Mouse (Mus musculus) heart, postnatal 36 days (tissue): ENCODE results near the gene Ppt2. TPM values are rescaled to one million over a fixed set of nuclear protein-coding genes. Genes with fewer than 3 reads are reported as not detected.

Experiments used
- DNase-seq, 2 experiments: peaks; one replicate each; pipeline ENCODE4 v3.0.0; 2021 to 2022
- intact Hi-C: fragments of 180-260 bp; cut with DNase I; formaldehyde crosslinking; loops from one replicate; pipeline ENCODE4 v1.15.1; 2025
- total RNA-seq, 2 experiments: library from RNA; stranded (reverse); gene quantifications; 2 replicates each; pipeline ENCODE4 v1.2.3; 2021

Gene Ppt2
- total RNA-seq, 2 experiments from 2014 or later = 54.4 to 55.5 TPM

DNA sequence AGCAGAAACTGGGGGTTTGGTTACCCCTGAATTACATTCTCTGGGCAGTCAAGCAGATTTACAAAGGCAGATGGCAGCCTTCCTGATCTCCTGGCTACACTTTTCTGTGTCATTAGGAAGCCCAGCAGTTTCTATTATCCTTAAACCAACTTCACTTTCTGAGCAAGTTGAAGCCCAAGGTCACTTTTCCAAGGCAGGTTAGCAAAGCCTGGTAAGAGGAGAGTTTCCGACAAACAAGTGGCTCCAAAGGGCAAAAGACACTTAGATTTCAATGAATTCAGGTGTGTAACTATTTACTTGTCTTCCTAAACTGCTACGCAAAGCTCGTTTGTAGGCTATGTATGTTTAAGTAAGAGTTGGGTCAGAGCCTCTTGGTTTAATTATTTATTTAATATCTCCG, 15.1 kb upstream of the Ppt2 start:
- intact Hi-C loops = loop anchor here (2.0 kb wide), 1 partner anchor 15 kb away; the partner anchor contains the start of genes Ppt2 and Prrt1
- no peak for DNase-seq

GRCm38 (mm10) chr17:34641945-34642344, 13.6 kb upstream of the Ppt2 start:
- DNase-seq = no peak
- intact Hi-C loops = loop anchor here (2.0 kb wide), 1 partner anchor 13 kb away; the partner anchor contains the start of genes Ppt2 and Prrt1

- DNase-seq = peak; percentile 54 to 69
- intact Hi-C loops = no loop called here
Observed at GRCm38 (mm10) chr17:34640778-34641601, 12.7 kb upstream of the Ppt2 start.

DNA sequence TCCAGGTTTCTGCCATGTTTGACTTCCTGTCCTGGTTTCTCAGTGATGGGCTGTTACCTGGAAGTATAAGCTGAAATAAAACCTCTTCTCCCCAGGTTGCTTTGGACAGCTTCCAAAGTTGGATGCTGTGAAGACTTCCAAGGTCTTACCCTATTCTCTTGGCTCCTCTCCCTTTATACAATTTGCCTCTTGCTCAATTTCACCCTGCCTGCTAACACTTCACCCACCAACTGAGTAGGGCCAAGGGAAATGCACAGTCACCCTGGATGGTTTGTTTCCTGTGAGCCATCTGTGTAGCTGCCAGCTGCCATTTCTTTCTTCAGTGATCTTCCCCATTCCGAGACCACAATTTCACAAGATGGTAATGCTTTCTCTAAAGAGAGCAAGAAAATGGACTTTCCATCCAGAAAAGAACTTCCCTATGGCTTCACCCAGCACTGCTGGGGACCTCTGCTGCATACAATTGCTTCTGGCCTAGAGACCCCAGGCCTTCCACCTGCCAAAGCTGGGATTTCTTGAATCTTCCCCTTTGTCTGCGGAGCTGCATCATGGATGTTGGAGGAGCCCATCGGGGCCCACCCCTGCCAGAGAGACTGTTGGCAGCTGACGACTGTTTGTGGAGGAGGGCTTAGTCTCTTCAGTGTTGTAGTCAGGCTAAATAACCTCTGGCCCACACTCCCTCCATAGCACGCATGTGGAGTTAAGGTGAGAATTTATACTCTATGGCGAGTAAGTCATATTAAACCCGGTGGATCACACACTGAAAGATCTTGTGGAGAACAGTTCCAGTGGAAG, 11.3 kb upstream of the Ppt2 start:
- intact Hi-C loops = no loop called here
- peak in 1 of 2 experiments; percentile 3 for DNase-seq

DNA sequence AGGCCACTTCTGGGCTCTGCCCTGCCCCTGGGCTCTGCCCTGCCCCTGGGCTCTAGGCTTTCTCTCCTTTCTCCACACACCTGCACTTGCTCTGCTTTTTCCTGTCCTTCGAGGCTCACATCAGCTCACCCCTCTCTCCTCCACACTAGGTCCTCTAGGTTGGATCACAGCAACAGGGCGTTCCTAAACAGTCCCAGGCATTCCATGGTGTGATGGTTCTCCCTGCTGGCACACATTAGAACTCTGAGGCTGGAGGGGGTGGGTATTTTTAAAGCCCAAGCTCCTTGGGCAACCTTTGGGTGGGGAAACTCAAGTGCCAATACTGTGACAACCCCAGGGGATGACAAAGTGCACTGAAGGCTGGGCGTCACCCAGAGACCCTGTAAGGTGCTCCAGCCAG, 9.1 kb upstream of the Ppt2 start:
- DNase-seq = peak in 1 of 2 experiments; percentile 1
- intact Hi-C loops = no loop called here

DNA sequence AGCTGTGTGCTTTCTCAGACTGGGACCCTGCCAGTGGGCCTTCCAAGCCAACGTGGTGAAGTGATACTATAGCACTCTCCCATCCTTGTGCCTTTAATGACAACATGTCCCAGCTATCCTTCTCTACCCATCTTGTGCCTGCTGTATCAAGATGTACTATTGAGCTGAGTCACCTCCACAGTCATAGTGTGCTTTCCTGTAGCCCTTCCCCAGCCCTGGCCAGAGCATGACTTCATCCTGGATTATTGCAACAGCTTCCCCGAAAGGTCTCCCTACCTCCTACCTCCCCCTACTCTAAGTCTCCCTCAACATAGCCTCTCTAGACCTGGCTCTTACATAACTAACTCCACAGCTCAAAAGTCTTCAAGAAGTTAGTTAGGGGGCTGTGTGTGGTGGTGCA, 7.4 kb upstream of the Ppt2 start:
- DNase-seq = no peak
- intact Hi-C loops = no loop called here

DNA sequence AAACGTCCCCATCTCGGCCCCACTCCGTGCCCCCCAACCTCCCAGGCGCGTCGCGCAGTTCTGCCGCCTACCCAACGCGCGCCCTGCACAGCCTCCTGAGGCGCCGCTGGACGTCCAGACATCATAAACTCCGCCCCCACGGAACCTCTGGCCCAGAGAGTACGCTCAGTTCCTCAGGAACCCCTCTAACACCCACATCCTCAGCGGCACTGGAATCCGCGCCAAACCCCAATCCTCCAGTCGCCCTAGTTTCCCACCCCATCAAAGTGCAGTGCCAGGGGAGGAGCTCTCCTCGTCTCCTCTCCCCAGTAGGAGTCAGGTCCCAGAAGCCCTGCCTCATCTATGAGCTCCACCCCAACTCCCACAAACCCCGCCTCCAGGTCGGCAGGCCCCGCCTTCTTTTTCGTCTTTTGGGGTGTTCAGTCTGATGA, 4.0 kb upstream of the Ppt2 start:
- peak; percentile 80 to 84 for DNase-seq
- intact Hi-C loops = no loop called here

GRCm38 (mm10) chr17:34631647-34632046, 3.3 kb upstream of the Ppt2 start:
- DNase-seq = no peak
- intact Hi-C loops = no loop called here

DNA sequence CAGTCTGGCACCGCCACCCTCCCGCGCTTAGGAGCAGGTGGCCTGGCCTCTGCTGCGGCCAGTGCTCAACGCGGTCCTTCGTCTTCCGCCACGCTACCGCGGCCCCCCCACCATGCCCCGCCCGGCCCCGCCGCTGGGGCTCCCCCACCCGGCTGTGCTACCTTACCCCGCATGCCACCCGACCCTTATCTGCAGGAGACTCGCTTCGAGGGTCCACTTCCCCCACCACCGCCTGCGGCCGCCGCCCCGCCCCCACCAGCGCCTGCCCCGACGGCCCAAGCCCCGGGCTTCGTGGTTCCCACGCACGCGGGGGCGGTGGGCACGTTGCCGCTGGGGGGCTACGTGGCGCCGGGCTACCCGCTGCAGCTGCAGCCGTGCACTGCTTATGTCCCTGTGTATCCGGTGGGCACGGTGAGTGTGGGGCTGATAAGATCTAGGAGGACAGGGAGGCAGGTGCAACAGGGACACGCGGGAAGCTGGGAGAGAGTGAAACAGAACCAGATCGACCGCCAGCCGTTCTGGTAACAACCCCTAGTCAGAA, 2.5 kb upstream of the Ppt2 start:
- intact Hi-C loops = no loop called here
- no peak for DNase-seq

DNA sequence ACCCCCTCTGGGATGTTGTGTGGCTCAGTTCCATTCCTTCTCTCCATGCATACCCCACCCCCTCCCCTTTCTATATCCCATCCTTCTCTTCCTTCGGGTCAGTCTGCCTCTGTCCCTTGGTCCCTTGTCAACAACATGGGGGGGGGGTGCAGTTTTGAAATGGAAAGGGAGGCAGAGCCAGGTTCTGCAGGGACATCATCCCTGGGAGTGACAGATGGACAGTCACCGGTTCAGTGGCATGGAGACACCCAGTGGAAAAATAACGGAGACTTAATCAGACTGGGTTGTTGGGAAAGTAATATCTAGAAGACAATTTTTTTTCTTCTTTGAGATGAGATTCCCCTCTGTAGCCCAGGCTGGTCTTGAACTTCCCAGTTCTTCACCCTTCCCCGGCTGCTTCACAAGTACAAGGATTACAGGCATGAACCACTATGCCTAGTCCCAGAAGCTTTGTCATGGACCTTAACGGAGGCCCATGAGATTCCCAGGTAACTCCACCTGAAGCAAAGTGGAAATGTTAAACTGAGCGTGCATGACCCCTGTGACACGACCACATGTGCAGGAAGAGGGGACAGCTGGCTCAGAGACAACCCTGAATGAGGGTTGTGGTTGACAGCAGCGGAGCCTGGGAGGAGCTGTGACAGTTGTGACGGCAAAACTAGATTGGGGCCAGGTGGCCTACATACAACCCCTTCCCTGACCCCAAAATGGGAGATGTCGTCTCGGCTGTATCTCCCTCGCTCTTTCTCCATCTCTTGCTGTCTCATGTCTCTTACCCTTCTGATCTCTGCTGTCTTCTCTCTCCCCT, 1.7 kb upstream of the Ppt2 start:
- DNase-seq = no peak
- intact Hi-C loops = loop anchor here (2.0 kb wide), 1 partner anchor 13 kb away; no protein-coding TSS in a partner anchor

- peak in 1 of 2 experiments; percentile 29 for DNase-seq
- intact Hi-C loops = loop anchor here (2.0 kb wide), 1 partner anchor 14 kb away; no protein-coding TSS in a partner anchor
Observed at GRCm38 (mm10) chr17:34629221-34629751, 976 bp upstream of the Ppt2 start, which contains the start of gene Prrt1. Gene Prrt1, plus strand, starts transcription at chr17:34629533.

DNA sequence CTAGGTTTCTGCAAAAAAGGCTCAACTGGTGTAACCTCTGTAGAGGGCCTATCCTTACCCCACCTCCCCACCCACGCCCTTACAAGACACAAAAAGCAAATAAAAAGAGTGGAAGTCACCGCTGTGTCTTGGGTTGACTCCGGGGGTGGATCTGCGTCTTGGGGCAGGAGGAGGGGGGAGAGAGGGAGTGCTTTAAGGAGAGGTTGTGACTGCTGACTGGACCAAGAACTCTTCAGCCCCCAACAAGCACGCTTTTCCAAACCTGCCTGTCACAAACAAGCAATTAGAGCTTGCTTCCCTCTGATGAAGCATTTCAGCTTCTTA, 296 bp upstream of the Ppt2 start:
- intact Hi-C loops = loop anchor here (2.0 kb wide), 1 partner anchor 14 kb away; no protein-coding TSS in a partner anchor
- DNase-seq = no peak

DNA sequence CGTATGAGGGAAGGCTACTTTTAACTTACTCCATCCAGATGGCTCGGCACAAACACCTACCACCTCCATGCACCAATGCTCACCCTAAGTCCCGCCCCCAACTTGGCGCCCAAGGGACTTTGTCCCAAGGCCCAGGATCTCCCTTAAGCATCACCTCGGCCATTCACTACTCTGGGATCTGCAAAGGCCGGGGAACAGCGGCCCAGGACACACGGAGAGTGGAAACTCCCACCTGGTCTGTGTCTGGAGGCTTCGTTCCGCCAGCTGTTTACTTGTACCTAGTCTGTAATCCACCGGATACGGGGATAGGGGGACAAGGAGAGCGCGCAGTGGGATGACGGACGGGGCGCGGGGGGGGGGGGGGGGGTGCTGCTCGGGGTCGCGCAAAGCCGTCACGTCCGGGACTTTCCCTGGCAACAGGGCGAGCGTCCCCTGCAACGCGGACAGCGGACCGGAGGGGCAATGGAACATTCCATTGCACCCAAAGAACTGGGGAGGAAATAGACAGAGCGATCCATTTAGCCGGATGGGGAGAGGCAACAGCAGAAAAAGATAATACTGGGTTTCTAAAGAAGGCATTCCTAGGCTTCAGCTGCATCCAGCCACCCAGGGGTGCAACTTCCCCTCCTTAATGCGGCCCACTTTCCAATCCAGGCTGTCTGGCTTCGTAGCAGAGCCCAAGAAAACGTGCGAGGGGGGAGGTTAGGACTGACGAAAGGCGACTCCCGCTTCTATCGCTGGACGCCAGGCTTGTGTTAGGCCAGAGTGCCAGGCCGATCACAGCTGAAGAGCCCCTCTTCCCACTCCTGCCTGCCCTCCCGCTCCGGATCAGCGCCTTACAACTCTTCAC, 992 bp downstream of the Ppt2 start:
- DNase-seq = peak; percentile 85 to 86
- intact Hi-C loops = loop anchor here (1.0 kb wide), 1 partner anchor 21 kb away; no protein-coding TSS in a partner anchor

- intact Hi-C loops = loop anchor here (1.0 kb wide), 1 partner anchor 20 kb away; no protein-coding TSS in a partner anchor
- no peak for DNase-seq
Observed at GRCm38 (mm10) chr17:34626773-34627092, 1.6 kb downstream of the Ppt2 start.

GRCm38 (mm10) chr17:34626062-34626772, 2.1 kb downstream of the Ppt2 start:
- DNase-seq = no peak

DNA sequence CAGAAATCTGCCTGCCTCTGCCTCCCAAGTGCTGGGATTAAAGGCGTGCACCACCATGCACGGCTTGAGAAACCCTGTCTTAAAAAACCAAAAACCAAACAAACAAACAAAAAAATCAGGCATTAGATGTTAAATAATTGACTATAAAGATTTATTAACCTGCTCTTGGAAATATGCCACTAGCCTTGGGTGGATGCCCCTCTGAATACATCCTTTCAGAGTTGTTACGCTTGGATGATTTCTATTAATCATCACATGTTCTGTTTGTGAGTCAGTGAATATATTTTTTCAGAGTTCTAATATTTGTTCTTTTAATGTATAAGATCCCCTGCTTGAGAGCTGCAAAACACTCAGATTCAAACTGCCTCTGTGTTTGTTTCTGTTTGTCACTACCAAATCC, 3.3 kb downstream of the Ppt2 start:
- intact Hi-C loops = no loop called here
- no peak for DNase-seq

More at GRCm38 (mm10) chr17:34626062-34626772, 2.1 kb downstream of the Ppt2 start:
- intact Hi-C loops = no loop called here

GRCm38 (mm10) chr17:34623161-34623560, 5.1 kb downstream of the Ppt2 start:
- intact Hi-C loops = no loop called here
- no peak for DNase-seq

DNA sequence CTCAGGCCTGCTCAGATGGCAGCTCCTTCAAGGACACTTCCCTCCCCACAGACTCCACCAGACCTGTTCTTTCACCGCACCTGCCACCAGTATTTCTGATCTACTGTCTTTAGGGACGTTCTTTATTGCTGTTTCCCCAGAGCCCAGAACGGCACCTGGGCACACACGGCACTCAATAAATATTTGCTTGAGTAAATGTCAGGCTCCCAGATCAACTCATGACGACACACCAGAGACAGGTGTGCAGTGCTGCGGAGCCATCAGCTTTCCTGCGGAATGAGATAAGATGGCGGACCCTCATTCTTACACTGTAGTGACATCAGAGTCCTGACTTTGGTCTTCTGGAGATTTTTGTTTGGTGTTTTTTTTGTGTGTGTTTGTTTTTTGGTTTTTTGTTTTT, 7.3 kb downstream of the Ppt2 start:
- DNase-seq = no peak
- intact Hi-C loops = no loop called here
